Mouse (Mus musculus) right cerebral cortex, postnatal 14 days (tissue): ENCODE measurements around the gene Jmjd6.
"Not testable (repeated sequence)": the region's sequence is repeated elsewhere in the genome, so short reads cannot be mapped to it uniquely, and the experiment has no call there.

Experiments
- DNase-seq: peaks from one replicate; pipeline ENCODE4 v3.0.0; 2022

Gene Jmjd6

DNA sequence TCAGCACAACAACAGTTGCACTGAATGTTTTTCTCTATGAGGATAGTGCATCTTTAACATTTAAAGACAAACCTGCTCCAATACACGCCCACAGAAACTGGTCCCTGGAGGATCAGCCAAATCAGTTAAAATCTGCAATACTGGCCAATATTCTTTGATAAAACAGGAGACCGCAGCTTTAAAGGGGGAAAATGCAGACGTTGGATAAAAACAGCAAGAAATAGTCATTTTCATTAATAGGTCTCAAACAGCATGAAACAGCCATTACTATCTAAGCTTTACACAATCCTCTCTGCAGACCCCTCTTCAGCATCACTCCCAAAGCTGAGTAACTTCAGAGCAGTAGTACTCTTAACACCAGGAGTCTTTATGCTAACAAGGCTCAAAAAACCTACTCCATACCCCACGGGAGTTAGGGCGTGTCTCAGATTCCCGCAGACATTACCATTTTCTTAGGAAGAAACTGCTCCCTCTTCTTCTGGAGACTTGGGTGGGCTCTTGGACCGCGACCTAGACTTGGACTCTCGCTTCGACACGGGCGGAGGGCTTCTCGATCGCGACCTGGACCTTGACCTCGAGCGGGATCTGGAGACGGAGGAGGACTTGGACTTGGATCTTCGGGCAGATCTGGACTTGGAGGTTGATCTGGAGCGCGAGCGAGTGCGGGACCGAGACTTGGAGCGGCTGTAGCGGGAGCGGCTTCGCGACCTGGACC lies 8.5 kb upstream of the Jmjd6 start:
- no peak for DNase-seq

DNA sequence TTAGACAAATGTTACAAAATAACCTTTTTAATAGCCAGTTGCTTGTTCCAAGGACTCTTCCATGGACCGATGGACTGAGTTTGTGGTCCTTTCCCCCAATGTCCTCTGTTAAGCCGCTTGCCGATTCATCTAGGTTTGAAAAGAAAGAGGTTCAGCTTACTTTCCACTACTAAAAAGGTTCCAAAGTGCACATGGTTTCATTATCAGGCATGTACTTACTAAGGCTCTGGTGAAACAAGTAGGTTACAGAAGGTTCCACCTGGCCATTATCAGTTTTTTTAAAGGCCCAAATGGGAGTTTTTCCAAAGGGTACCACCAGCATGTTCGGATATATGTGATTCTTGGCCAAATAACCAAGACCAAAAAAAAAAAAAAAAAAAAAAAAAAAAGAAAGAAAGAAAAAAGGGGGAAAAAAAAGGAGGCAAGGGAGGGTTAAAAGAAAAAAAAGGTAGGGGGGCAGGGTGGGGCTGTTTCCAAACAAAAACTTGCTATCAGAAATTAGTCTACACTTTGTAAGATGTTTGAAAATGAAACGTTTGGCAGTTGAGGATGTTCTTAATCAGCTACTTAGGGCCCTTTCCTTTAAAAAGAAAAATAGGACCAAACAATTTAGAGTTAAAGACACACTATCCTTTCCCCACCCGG lies 7.7 kb upstream of the Jmjd6 start:
- no peak for DNase-seq

DNA sequence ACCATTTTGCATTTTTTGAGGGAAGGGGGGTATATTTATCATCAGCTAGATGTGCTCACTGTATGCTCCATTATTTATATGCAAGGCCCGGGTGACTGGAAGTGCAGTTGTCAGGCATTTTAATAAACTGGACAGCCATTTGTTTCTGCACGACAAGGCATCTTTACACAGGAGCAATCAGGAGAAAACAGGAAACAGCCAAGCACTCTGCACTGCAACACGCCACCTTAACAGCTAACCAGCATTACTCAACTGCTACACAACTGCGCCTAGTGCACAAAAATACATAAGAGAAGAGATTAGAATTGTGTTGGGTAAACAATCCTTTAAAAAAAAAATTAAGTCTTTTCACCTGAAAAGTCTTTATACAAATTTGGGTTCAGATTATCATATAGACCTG lies 6.8 kb upstream of the Jmjd6 start:
- no peak for DNase-seq

- DNase-seq, result no peak
Measured at GRCm38 (mm10) chr11:116849587-116849986, 6.3 kb upstream of the Jmjd6 start.

DNA sequence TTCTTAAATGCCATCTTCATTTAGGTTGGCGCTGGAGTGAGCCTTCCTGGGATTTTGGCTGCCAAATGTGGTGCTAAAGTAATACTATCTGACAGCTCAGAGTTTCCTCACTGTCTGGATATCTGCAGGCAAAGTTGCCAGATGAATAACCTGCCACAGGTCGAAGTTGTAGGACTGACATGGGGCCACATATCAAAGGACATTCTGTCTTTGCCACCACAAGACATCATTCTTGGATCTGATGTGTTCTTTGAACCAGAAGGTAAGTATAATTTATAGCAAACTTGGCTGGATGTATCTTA lies 5.6 kb upstream of the Jmjd6 start:
- not testable (repeated sequence) for DNase-seq

DNA sequence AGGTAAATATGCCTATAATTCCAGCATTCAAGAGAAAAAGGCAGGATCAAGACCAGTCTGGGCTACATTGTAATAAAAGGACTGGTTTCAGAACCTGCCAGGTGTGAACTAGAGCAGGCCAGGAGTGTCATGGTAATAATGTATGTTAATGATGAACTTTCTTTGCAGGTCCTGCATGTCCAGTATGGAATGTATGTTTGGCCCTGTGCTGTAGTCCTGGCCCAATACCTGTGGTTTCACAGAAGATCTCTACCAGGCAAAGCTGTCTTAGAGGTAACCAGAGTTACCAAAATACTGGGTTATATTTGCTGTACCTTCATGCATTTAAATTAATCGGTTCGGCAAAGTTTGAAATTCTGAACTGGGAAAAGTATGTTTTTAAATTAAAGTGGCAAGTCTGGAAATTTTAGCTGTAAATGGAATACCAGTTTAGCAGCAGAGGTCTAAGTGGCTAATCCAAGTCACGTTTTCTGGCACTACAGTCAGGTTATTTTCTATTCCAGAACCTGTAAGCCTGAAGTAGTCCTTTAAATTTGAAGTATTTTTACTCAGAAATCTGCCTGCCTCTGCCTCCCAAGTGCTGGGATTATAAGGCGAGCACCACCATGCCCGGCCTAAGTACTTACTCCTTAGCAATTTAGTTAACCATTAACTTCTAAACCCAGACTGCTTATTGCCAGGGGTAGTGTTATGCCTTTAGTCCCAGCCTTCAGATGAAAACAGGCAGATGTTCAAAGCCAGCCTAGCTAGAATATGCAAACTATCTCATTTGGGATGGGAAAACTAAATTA lies 5.0 kb upstream of the Jmjd6 start:
- no peak for DNase-seq

- no peak for DNase-seq
Measured at GRCm38 (mm10) chr11:116847187-116848085, 4.2 kb upstream of the Jmjd6 start.

- DNase-seq, result no peak
Measured at GRCm38 (mm10) chr11:116846593-116847181, 3.4 kb upstream of the Jmjd6 start.

- DNase-seq, result peak; percentile 72
Measured at GRCm38 (mm10) chr11:116842531-116843260, 553 bp downstream of the Jmjd6 start.

DNA sequence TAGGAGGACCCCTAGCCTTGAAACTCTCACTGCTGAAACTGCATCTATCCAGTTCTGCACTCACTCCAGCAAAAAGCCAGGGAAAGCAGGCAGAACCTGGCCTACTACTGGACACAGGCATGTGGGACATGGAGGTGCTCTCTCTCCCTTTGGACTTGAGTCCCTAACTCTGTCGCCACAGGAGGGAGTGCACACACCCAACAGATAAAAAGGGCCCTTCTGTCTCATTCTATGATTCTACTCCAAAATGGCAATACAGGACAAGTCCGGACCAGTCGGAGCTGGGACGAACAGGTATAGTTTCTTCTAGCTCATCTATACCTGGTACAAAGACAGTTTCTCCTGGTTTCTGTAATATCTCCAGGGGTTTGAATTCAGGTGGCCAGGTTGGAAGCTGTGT lies 2.5 kb downstream of the Jmjd6 start:
- no peak for DNase-seq

GRCm38 (mm10) chr11:116839601-116840000 lies 3.6 kb downstream of the Jmjd6 start:
- DNase-seq, result no peak

- DNase-seq, result no peak
Measured at GRCm38 (mm10) chr11:116838936-116839335, 4.3 kb downstream of the Jmjd6 start.

GRCm38 (mm10) chr11:116837441-116837840 lies 5.8 kb downstream of the Jmjd6 start:
- no peak for DNase-seq

GRCm38 (mm10) chr11:116836283-116836682 lies 7.0 kb downstream of the Jmjd6 start:
- DNase-seq, result no peak

DNA sequence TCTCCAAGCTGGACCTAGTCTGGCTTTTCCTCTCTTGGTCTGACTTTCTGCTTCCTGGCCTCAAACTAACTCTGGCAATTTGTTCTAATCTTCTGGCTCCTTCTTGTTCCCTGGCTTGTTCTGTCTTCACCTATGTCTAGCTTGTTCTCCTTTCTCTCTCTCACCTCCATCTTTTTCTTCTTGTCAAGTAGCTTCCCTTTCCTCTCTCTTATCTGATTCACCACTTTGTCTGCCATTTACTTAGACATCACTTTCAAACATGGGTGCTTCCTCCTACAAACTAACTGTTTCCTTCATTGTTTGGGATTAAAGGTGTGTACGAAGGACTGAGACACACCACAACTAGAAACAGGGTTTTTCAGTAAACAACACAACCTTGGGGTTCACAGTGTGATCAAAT lies 8.3 kb downstream of the Jmjd6 start:
- DNase-seq, result no peak

GRCm38 (mm10) chr11:116832172-116832685 lies 11.0 kb downstream of the Jmjd6 start:
- DNase-seq, result no peak

DNA sequence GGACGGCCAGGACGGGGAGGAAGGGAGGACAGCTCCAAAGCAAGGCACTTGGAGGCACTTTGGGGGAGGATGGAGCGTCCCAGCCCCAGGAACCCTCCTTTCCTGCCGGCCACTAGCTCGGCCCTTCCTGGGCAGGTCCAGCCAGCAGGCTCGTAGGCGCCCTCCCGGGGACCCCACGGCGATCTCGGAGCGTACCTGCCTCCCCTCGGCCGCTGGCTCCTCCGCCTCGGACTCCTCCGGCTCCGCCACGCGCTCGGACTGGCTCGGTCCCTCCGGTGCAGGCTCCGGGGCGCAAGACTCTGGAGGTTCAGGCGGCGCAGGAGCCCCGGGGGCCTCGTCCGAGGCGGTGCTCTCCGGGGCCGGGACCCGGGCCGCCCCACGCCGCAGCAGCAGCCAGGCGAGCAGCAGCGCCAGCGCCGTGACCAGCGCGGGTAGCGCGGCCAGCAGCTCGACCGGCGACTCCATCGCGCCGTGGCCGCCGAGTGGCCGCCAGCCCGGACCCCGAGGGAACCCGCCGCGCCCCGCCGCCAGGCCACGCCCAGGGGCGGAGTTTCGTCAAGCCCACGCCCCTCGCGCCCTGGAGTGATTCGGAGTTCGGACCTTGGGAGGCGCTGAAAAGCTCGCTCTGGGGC lies 15.6 kb downstream of the Jmjd6 start, which contains the start of gene Mxra7:
TSS of gene Mxra7 (minus strand) at position 513 of the 632 bp plus-strand sequence.
- DNase-seq, result peak; percentile 66

GRCm38 (mm10) chr11:116826550-116827504 lies 16.4 kb downstream of the Jmjd6 start:
- no peak for DNase-seq

GRCm38 (mm10) chr11:116825230-116825629 lies 18.0 kb downstream of the Jmjd6 start:
- no peak for DNase-seq

DNA sequence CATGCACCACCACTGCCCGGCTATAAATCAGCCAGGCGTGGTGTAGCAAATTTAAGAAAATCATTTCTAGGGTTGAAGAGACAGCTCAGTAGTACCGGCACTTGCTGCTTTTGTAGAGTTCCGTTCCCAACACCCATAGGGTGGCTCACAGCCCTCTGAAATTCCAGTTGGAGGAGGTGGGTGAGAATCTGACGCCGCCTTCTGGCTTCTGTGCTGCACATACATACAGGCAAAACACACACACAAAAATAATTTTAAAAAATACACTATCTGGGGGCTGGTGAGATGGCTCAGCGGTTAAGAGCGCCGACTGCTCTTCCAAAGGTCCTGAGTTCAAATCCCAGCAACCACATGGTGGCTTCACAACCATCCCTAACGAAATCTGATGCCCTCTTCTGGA lies 19.4 kb downstream of the Jmjd6 start:
- DNase-seq, result not testable (repeated sequence)
